Mouse (Mus musculus) liver, adult 2 months (tissue): ENCODE data around the gene Nmur1.

ENCODE experiments used
- CTCF ChIP-seq: fragments of 200-500 bp; IDR thresholded peaks from 2 replicates; pipeline ENCODE4 v1.5.1; 2011; ENCODE audit warnings: low read depth, low read length, control low read depth
- POLR2A ChIP-seq: fragments of 200-500 bp; IDR thresholded peaks from 2 replicates; pipeline ENCODE4 v1.6.1; 2011; ENCODE audit warnings: low read length, control low read depth; ENCODE audit not compliant: insufficient read depth; ENCODE audit errors: extremely low read depth

GRCm38 (mm10) chr1:86358906-86359797, 66.9 kb downstream of the Nmur1 start, which contains the start of gene Ncl:
- TF ChIP-seq CTCF (no peak), POLR2A (peak; percentile 99)
